Mouse (Mus musculus) MEL (cell line): ENCODE measurements around the gene Plaur. TPM values are rescaled to one million over a fixed set of nuclear protein-coding genes. Genes with fewer than 3 reads are reported as not detected.

ENCODE experiments used
- DNase-seq: peaks from one replicate; pipeline ENCODE4 v3.0.0; 2011; ENCODE audit warnings: low read depth, low spot score
- H3K27ac ChIP-seq: 2 replicates; pipeline ENCODE4 v1.5.1; 2012; ENCODE audit warnings: low read depth, mild to moderate bottlenecking, control low read depth, low read length, moderate library complexity; ENCODE audit not compliant: control insufficient read depth
- H3K27me3 ChIP-seq, 2 experiments: fragments of 150-350 bp in 1 of 2; sonication (generic) in 1 of 2; 2 replicates each; pipeline ENCODE4 v1.6.1; 2012; ENCODE audit warnings: low read length in 2 of 2, mild to moderate bottlenecking in 2 of 2, improper control_type of control experiment in 1 of 2, moderate library complexity in 1 of 2; ENCODE audit not compliant: insufficient read depth in 2 of 2, control insufficient read depth in 1 of 2
- H3K36me3 ChIP-seq, 2 experiments: 2 replicates each; pipeline ENCODE4 v1.6.1; 2012 to 2014; ENCODE audit warnings: low read length in 2 of 2, improper control_type of control experiment in 1 of 2, inconsistent platforms in 1 of 2, mild to moderate bottlenecking in 1 of 2; ENCODE audit not compliant: insufficient read depth in 2 of 2, control insufficient read depth in 1 of 2
- H3K4me1 ChIP-seq, 2 experiments: fragments of 150-350 bp in 1 of 2; sonication (generic) in 1 of 2; 2 replicates each; pipeline ENCODE4 v1.6.1; 2012; ENCODE audit warnings: low read length in 2 of 2, improper control_type of control experiment in 1 of 2, mild to moderate bottlenecking in 1 of 2; ENCODE audit not compliant: insufficient read depth in 2 of 2, control insufficient read depth in 1 of 2
- H3K4me3 ChIP-seq, 2 experiments: fragments of 150-350 bp in 1 of 2; sonication (generic) in 1 of 2; 2 replicates each; pipeline ENCODE4 v1.5.1; 2012; ENCODE audit warnings: low read depth in 2 of 2, low read length in 2 of 2, mild to moderate bottlenecking in 2 of 2, moderate library complexity in 2 of 2, control low read depth in 1 of 2, improper control_type of control experiment in 1 of 2; ENCODE audit not compliant: control insufficient read depth in 1 of 2, insufficient read depth in 1 of 2
- H3K79me2 ChIP-seq: 2 replicates; pipeline ENCODE4 v1.6.1; 2012; ENCODE audit warnings: mild to moderate bottlenecking, low read length, moderate library complexity; ENCODE audit not compliant: control insufficient read depth, poor library complexity, insufficient read depth
- H3K9ac ChIP-seq: 2 replicates; pipeline ENCODE4 v1.6.1; 2012; ENCODE audit warnings: low read depth, mild to moderate bottlenecking, control low read depth, low read length, moderate library complexity; ENCODE audit not compliant: control insufficient read depth, poor library complexity, severe bottlenecking
- H3K9me3 ChIP-seq: fragments of 150-350 bp; sonication (generic); replicated peaks from 2 replicates; pipeline ENCODE4 v1.6.1; 2012; ENCODE audit warnings: mild to moderate bottlenecking, low read length, improper control_type of control experiment, moderate library complexity; ENCODE audit not compliant: insufficient read depth
- CHD1 ChIP-seq: IDR thresholded peaks from 2 replicates; pipeline ENCODE4 v1.6.1; 2012; ENCODE audit warnings: low read depth, mild to moderate bottlenecking, inconsistent platforms, low read length, improper control_type of control experiment
- CHD2 ChIP-seq: IDR thresholded peaks from 2 replicates; pipeline ENCODE4 v1.6.1; 2011; ENCODE audit warnings: low read length, improper control_type of control experiment
- E2F4 ChIP-seq: IDR thresholded peaks from 2 replicates; pipeline ENCODE4 v1.6.1; 2011; ENCODE audit warnings: low read depth, low read length, improper control_type of control experiment, borderline replicate concordance
- ELF1 ChIP-seq: IDR thresholded peaks from 2 replicates; pipeline ENCODE4 v1.6.1; 2014; ENCODE audit warnings: low read depth, mild to moderate bottlenecking, inconsistent platforms, low read length, improper control_type of control experiment, moderate library complexity
- EP300 ChIP-seq, 2 experiments: IDR thresholded peaks; 2 replicates each; pipeline ENCODE4 v1.6.1; 2011; ENCODE audit warnings: improper control_type of control experiment in 2 of 2, low read length in 2 of 2, low read depth in 1 of 2, mild to moderate bottlenecking in 1 of 2
- HCFC1 ChIP-seq: IDR thresholded peaks from 2 replicates; pipeline ENCODE4 v1.6.1; 2012; ENCODE audit warnings: low read depth, mild to moderate bottlenecking, inconsistent platforms, low read length, improper control_type of control experiment, moderate library complexity
- KAT2A ChIP-seq: conservative IDR thresholded peaks from 2 replicates; pipeline ENCODE4 v1.6.1; 2012; ENCODE audit warnings: low read depth, low read length, improper control_type of control experiment, inconsistent platforms
- MEF2A ChIP-seq: IDR thresholded peaks from 2 replicates; pipeline ENCODE4 v1.6.1; 2014; ENCODE audit warnings: low read depth, mild to moderate bottlenecking, inconsistent platforms, low read length, improper control_type of control experiment; ENCODE audit not compliant: poor library complexity, insufficient replicate concordance, severe bottlenecking; ENCODE audit errors: extremely low read depth
- MYC ChIP-seq: IDR thresholded peaks from 2 replicates; pipeline ENCODE4 v1.6.1; 2011; ENCODE audit warnings: low read depth, mild to moderate bottlenecking, low read length, improper control_type of control experiment, moderate library complexity
- NELFE ChIP-seq: IDR thresholded peaks from 2 replicates; pipeline ENCODE4 v1.6.1; 2011; ENCODE audit warnings: low read depth, low read length, improper control_type of control experiment
- POLR2A ChIP-seq, 2 experiments: IDR thresholded peaks; 2 replicates each; pipeline ENCODE4 v1.6.1; 2011 to 2012; ENCODE audit warnings: low read length in 2 of 2, mild to moderate bottlenecking in 2 of 2, control low read depth in 1 of 2, improper control_type of control experiment in 1 of 2, low read depth in 1 of 2, moderate library complexity in 1 of 2; ENCODE audit not compliant: control insufficient read depth in 1 of 2, insufficient read depth in 1 of 2, poor library complexity in 1 of 2
- POLR2AphosphoS2 ChIP-seq: IDR thresholded peaks from 2 replicates; pipeline ENCODE4 v1.6.1; 2011; ENCODE audit warnings: low read length, improper control_type of control experiment
- POLR2AphosphoS5 ChIP-seq: IDR thresholded peaks from 2 replicates; pipeline ENCODE4 v1.6.1; 2012; ENCODE audit warnings: low read depth, borderline replicate concordance, mild to moderate bottlenecking, inconsistent platforms, low read length, moderate library complexity, mixed read lengths
- RCOR1 ChIP-seq: IDR thresholded peaks from 2 replicates; pipeline ENCODE4 v1.6.1; 2012; ENCODE audit warnings: low read depth, mild to moderate bottlenecking, inconsistent platforms, low read length, improper control_type of control experiment
- SIN3A ChIP-seq: IDR thresholded peaks from 2 replicates; pipeline ENCODE4 v1.6.1; 2012; ENCODE audit warnings: low read length, improper control_type of control experiment, inconsistent platforms
- TCF12 ChIP-seq: IDR thresholded peaks from 2 replicates; pipeline ENCODE4 v1.6.1; 2014; ENCODE audit warnings: low read depth, mild to moderate bottlenecking, inconsistent platforms, low read length, improper control_type of control experiment, moderate library complexity
- UBTF ChIP-seq: IDR thresholded peaks from 2 replicates; pipeline ENCODE4 v1.6.1; 2012; ENCODE audit warnings: low read depth, mild to moderate bottlenecking, inconsistent platforms, low read length, improper control_type of control experiment, moderate library complexity, borderline replicate concordance; ENCODE audit not compliant: insufficient read depth
- USF1 ChIP-seq: IDR thresholded peaks from 2 replicates; pipeline ENCODE4 v1.6.1; 2014; ENCODE audit warnings: low read depth, mild to moderate bottlenecking, inconsistent platforms, low read length, improper control_type of control experiment, moderate library complexity
- USF2 ChIP-seq, 2 experiments: IDR thresholded peaks; 2 replicates each; pipeline ENCODE4 v1.6.1; 2011 to 2012; ENCODE audit warnings: improper control_type of control experiment in 2 of 2, low read length in 2 of 2, borderline replicate concordance in 1 of 2, inconsistent platforms in 1 of 2, low read depth in 1 of 2, mild to moderate bottlenecking in 1 of 2; ENCODE audit not compliant: insufficient read depth in 1 of 2
- ZKSCAN1 ChIP-seq: IDR thresholded peaks from 2 replicates; pipeline ENCODE4 v1.6.1; 2012; ENCODE audit warnings: low read depth, mild to moderate bottlenecking, inconsistent platforms, low read length, improper control_type of control experiment, moderate library complexity
- ZMIZ1 ChIP-seq: IDR thresholded peaks from 2 replicates; pipeline ENCODE4 v1.6.1; 2012; ENCODE audit warnings: low read depth, mild to moderate bottlenecking, inconsistent platforms, low read length, improper control_type of control experiment, moderate library complexity
- ZNF384 ChIP-seq: IDR thresholded peaks from 2 replicates; pipeline ENCODE4 v1.6.1; 2012; ENCODE audit warnings: low read depth, mild to moderate bottlenecking, inconsistent platforms, low read length, improper control_type of control experiment
- polyA plus RNA-seq, 2 experiments: library from polyadenylated mRNA; stranded (reverse) in 1 of 2; unstranded in 1 of 2; fragments of >175 nt in 1 of 2; fragments of >200 nt in 1 of 2; gene quantifications; 2 replicates each; pipeline versions ENCODE4 v1.2.1 to v1.2.4; 2012; ENCODE audit warnings: low replicate concordance in 2 of 2, low read depth in 1 of 2; ENCODE audit not compliant: insufficient read length in 2 of 2, insufficient read depth in 1 of 2, missing spikeins in 1 of 2
- total RNA-seq: library from RNA; depleted of rRNA; stranded (reverse); fragments of 300-350 nt; gene quantifications from 2 replicates; pipeline ENCODE4 v1.2.3, GENCODE M21; 2012

Gene Plaur
- total and polyA plus RNA-seq, 3 experiments: 8.6 to 9.7 TPM; not detected in 1

GRCm38 (mm10) chr7:24450585-24451017 is 11.7 kb upstream of the Plaur start:
- peaks cover 4 to 7% of the 10 kb centered on the region in 2 experiments for H3K27me3 ChIP-seq
- no peak overlapping the region for H3K27ac ChIP-seq
- DNase-seq: no peak
- H3K9me3 ChIP-seq: no peaks in the 10 kb centered on the region
- TF ChIP-seq E2F4 (no peak), KAT2A (no peak), USF1 (peak; percentile 50), NELFE (no peak), POLR2AphosphoS5 (no peak)
- H3K9ac ChIP-seq: no peak overlapping the region
- no peaks in the 10 kb centered on the region for H3K36me3 ChIP-seq
- no peak overlapping the region for H3K4me3 ChIP-seq
- H3K79me2 ChIP-seq: no peaks in the 10 kb centered on the region
- H3K4me1 ChIP-seq: peaks cover 0 to 5% of the 10 kb centered on the region in 2 experiments; a peak in 1 of 4 replicates

- DNase-seq: no peak
- peaks cover 7 to 11% of the 10 kb centered on the region in 2 experiments for H3K27me3 ChIP-seq
- no peaks in the 10 kb centered on the region for H3K36me3 ChIP-seq
- no peaks in the 10 kb centered on the region for H3K9me3 ChIP-seq
- no peak within 1 kb of the TSS for H3K4me3 ChIP-seq
- H3K27ac ChIP-seq: no peak within 1 kb of the TSS
- TF ChIP-seq MEF2A (no peak), MYC (no peak), TCF12 (no peak), ZMIZ1 (no peak), SIN3A (no peak), USF2 (IDR thresholded peaks at IDR 0.05; ENCODE audit: borderline replicate concordance in 1 of 2, insufficient read depth in 1 of 2, low read depth in 1 of 2, low read length in 2 of 2) (no peak), KAT2A (no peak), CHD2 (no peak), POLR2AphosphoS2 (no peak)
- TF ChIP-seq, all 39 proteins: peak for 0
- peaks cover 0 to 5% of the 10 kb centered on the region in 2 experiments; a peak in 1 of 4 replicates for H3K4me1 ChIP-seq
- no peak within 1 kb of the TSS for H3K9ac ChIP-seq
- no peaks in the 10 kb centered on the region for H3K79me2 ChIP-seq
Observed at GRCm38 (mm10) chr7:24451855-24452311, 10.4 kb upstream of the Plaur start, which contains the start of gene Irgc1. Irgc1 (minus strand) TSS chr7:24452297.

GRCm38 (mm10) chr7:24454199-24454598 is 8.1 kb upstream of the Plaur start:
- no peaks in the 10 kb centered on the region for H3K79me2 ChIP-seq
- peaks cover 7 to 15% of the 10 kb centered on the region in 2 experiments for H3K27me3 ChIP-seq
- H3K36me3 ChIP-seq: no peaks in the 10 kb centered on the region
- H3K4me3 ChIP-seq: no peak overlapping the region
- H3K9me3 ChIP-seq: no peaks in the 10 kb centered on the region
- DNase-seq: no peak
- H3K4me1 ChIP-seq: peaks cover 0 to 5% of the 10 kb centered on the region in 2 experiments; a peak in 1 of 4 replicates
- no peak overlapping the region for H3K9ac ChIP-seq
- H3K27ac ChIP-seq: no peak overlapping the region
- TF ChIP-seq CHD2: no peak
- no peak for TF ChIP-seq ZNF384
- TF ChIP-seq CHD1: no peak
- TF ChIP-seq ZKSCAN1: no peak
- TF ChIP-seq ZMIZ1: no peak
- no peak for TF ChIP-seq HCFC1
- no peak for TF ChIP-seq ELF1
- TF ChIP-seq RCOR1: no peak
- TF ChIP-seq EP300 (IDR thresholded peaks at IDR 0.05; ENCODE audit: low read depth in 1 of 2, low read length in 2 of 2): no peak
- TF ChIP-seq KAT2A: no peak
- no peak for TF ChIP-seq POLR2A (IDR thresholded peaks at IDR 0.05; ENCODE audit: control insufficient read depth in 1 of 2, insufficient read depth in 1 of 2, low read depth in 1 of 2, low read length in 2 of 2, poor library complexity in 1 of 2)
- no peak for TF ChIP-seq UBTF
- no peak for TF ChIP-seq TCF12
